Mouse (Mus musculus): ENCODE measurements around the gene Uba52. TPM values are rescaled to one million over a fixed set of nuclear protein-coding genes. Genes with fewer than 3 reads are reported as not detected.
A peak's percentile ranks its signal among the peaks of the same experiment; 100 is the strongest.

Gene Uba52
- polyA plus RNA-seq, 1 experiment, result 611 TPM

- TF ChIP-seq CTCF (IDR thresholded peaks at IDR 0.05; ENCODE audit: extremely low read depth, insufficient read depth, insufficient read length, insufficient replicate concordance) (peak; percentile 93), POLR2A (IDR thresholded peaks at IDR 0.05; ENCODE audit: low read depth, low read length) (peak; percentile 12; the same call in 1 of the 2 replicates)
Measured at GRCm38 (mm10) chr8:70506328-70507026, 4.1 kb downstream of the Uba52 start, which contains the start of gene Rex1bd. Gene Rex1bd (minus strand): TSS chr8:70506752.

GRCm38 (mm10) chr8:70505698-70506327 is 4.8 kb downstream of the Uba52 start:
- DNase-seq (ENCODE audit: low read depth in 1 of 2, low spot score in 2 of 2), result no peak
- peaks cover 8% of the 10 kb centered on the region; the same call in 1 of the 2 replicates for H3K36me3 ChIP-seq (ENCODE audit: control insufficient read depth, insufficient read depth, low read length)
- H3K27ac ChIP-seq (ENCODE audit: insufficient read depth, low read length), result peak overlapping the region; percentile 62
- TF ChIP-seq POLR2A (IDR thresholded peaks at IDR 0.05; ENCODE audit: low read depth, low read length) (no peak), CTCF (IDR thresholded peaks at IDR 0.05; ENCODE audit: extremely low read depth, insufficient read depth, insufficient read length, insufficient replicate concordance) (no peak)
- H3K4me1 ChIP-seq (ENCODE audit: control insufficient read depth, insufficient read depth, insufficient read length), result peaks cover 20% of the 10 kb centered on the region
- peak overlapping the region; percentile 72 for H3K4me3 ChIP-seq (ENCODE audit: extremely low read depth, insufficient read depth, insufficient read length)
- whole genome bisulfite sequencing, result 49% methylated on average over 32 of the region's 32 CpGs
- H3K27me3 ChIP-seq (ENCODE audit: control insufficient read depth, insufficient read depth, low read length), result no peaks in the 10 kb centered on the region; the same call in 1 of the 2 replicates

More at GRCm38 (mm10) chr8:70506328-70507026, 4.1 kb downstream of the Uba52 start, which contains the start of gene Rex1bd:
- Histone ChIP-seq H3K27ac (ENCODE audit: insufficient read depth, low read length) (peak within 1 kb of the TSS; percentile 62), H3K36me3 (ENCODE audit: control insufficient read depth, insufficient read depth, low read length) (peaks cover 8% of the 10 kb centered on the region; the same call in 1 of the 2 replicates), H3K4me1 (ENCODE audit: control insufficient read depth, insufficient read depth, insufficient read length) (peaks cover 19% of the 10 kb centered on the region), H3K27me3 (ENCODE audit: control insufficient read depth, insufficient read depth, low read length) (no peaks in the 10 kb centered on the region), H3K4me3 (ENCODE audit: extremely low read depth, insufficient read depth, insufficient read length) (peak within 1 kb of the TSS; percentile 72)
- 6% methylated on average over 40 of the region's 40 CpGs for WGBS
- peak; percentile 82 to 91 for DNase-seq (ENCODE audit: low read depth in 1 of 2, low spot score in 2 of 2)

GRCm38 (mm10) chr8:70504851-70505250 is 5.8 kb downstream of the Uba52 start:
- Histone ChIP-seq H3K27me3 (ENCODE audit: control insufficient read depth, insufficient read depth, low read length) (no peaks in the 10 kb centered on the region; the same call in 1 of the 2 replicates), H3K4me1 (ENCODE audit: control insufficient read depth, insufficient read depth, insufficient read length) (peaks cover 20% of the 10 kb centered on the region), H3K27ac (ENCODE audit: insufficient read depth, low read length) (no peak overlapping the region), H3K4me3 (ENCODE audit: extremely low read depth, insufficient read depth, insufficient read length) (no peak overlapping the region), H3K36me3 (ENCODE audit: control insufficient read depth, insufficient read depth, low read length) (peaks cover 8% of the 10 kb centered on the region; the same call in 1 of the 2 replicates)
- DNase-seq (ENCODE audit: low read depth in 1 of 2, low spot score in 2 of 2), result peak; percentile 57 to 76
- TF ChIP-seq POLR2A (IDR thresholded peaks at IDR 0.05; ENCODE audit: low read depth, low read length) (no peak), CTCF (IDR thresholded peaks at IDR 0.05; ENCODE audit: extremely low read depth, insufficient read depth, insufficient read length, insufficient replicate concordance) (peak; percentile 46; the same call in 1 of the 2 replicates)
- WGBS, result 83% methylated on average over 3 of the region's 3 CpGs

GRCm38 (mm10) chr8:70504291-70504716 is 6.3 kb downstream of the Uba52 start:
- H3K27me3 ChIP-seq (ENCODE audit: control insufficient read depth, insufficient read depth, low read length), result no peaks in the 10 kb centered on the region; the same call in 1 of the 2 replicates
- 90% methylated on average over 16 of the region's 16 CpGs for WGBS
- TF ChIP-seq CTCF (IDR thresholded peaks at IDR 0.05; ENCODE audit: extremely low read depth, insufficient read depth, insufficient read length, insufficient replicate concordance) (no peak), POLR2A (IDR thresholded peaks at IDR 0.05; ENCODE audit: low read depth, low read length) (no peak)
- no peak overlapping the region for H3K4me3 ChIP-seq (ENCODE audit: extremely low read depth, insufficient read depth, insufficient read length)
- no peak overlapping the region for H3K27ac ChIP-seq (ENCODE audit: insufficient read depth, low read length)
- H3K4me1 ChIP-seq (ENCODE audit: control insufficient read depth, insufficient read depth, insufficient read length), result peaks cover 19% of the 10 kb centered on the region
- peaks cover 8% of the 10 kb centered on the region; the same call in 1 of the 2 replicates for H3K36me3 ChIP-seq (ENCODE audit: control insufficient read depth, insufficient read depth, low read length)
- no peak for DNase-seq (ENCODE audit: low read depth in 1 of 2, low spot score in 2 of 2)

- TF ChIP-seq CTCF (IDR thresholded peaks at IDR 0.05; ENCODE audit: extremely low read depth, insufficient read depth, insufficient read length, insufficient replicate concordance) (peak; percentile 90), POLR2A (IDR thresholded peaks at IDR 0.05; ENCODE audit: low read depth, low read length) (no peak)
- WGBS, result 25% methylated on average over 46 of the region's 46 CpGs
- peak in 1 of 2 experiments; percentile 47 for DNase-seq (ENCODE audit: low read depth in 1 of 2, low spot score in 2 of 2)
- H3K36me3 ChIP-seq (ENCODE audit: control insufficient read depth, insufficient read depth, low read length), result peaks cover 4% of the 10 kb centered on the region; the same call in 1 of the 2 replicates
- no peak overlapping the region for H3K4me3 ChIP-seq (ENCODE audit: extremely low read depth, insufficient read depth, insufficient read length)
- H3K27me3 ChIP-seq (ENCODE audit: control insufficient read depth, insufficient read depth, low read length), result no peaks in the 10 kb centered on the region; the same call in 1 of the 2 replicates
- H3K4me1 ChIP-seq (ENCODE audit: control insufficient read depth, insufficient read depth, insufficient read length), result peaks cover 12% of the 10 kb centered on the region
- no peak overlapping the region for H3K27ac ChIP-seq (ENCODE audit: insufficient read depth, low read length)
Measured at GRCm38 (mm10) chr8:70503062-70503750, 7.4 kb downstream of the Uba52 start.

- H3K4me1 ChIP-seq (ENCODE audit: control insufficient read depth, insufficient read depth, insufficient read length), result peaks cover 12% of the 10 kb centered on the region
- peaks cover 2% of the 10 kb centered on the region; the same call in 1 of the 2 replicates for H3K36me3 ChIP-seq (ENCODE audit: control insufficient read depth, insufficient read depth, low read length)
- no peaks in the 10 kb centered on the region; the same call in 1 of the 2 replicates for H3K27me3 ChIP-seq (ENCODE audit: control insufficient read depth, insufficient read depth, low read length)
- WGBS, result 58% methylated on average over 12 of the region's 12 CpGs
- TF ChIP-seq CTCF (IDR thresholded peaks at IDR 0.05; ENCODE audit: extremely low read depth, insufficient read depth, insufficient read length, insufficient replicate concordance) (no peak), POLR2A (IDR thresholded peaks at IDR 0.05; ENCODE audit: low read depth, low read length) (no peak)
- no peak for DNase-seq (ENCODE audit: low read depth in 1 of 2, low spot score in 2 of 2)
- H3K4me3 ChIP-seq (ENCODE audit: extremely low read depth, insufficient read depth, insufficient read length), result no peak overlapping the region
- H3K27ac ChIP-seq (ENCODE audit: insufficient read depth, low read length), result no peak overlapping the region
Measured at GRCm38 (mm10) chr8:70502540-70502939, 8.1 kb downstream of the Uba52 start.
